Mouse (Mus musculus): Measurements from ENCODE around the gene Mllt6.

DNA sequence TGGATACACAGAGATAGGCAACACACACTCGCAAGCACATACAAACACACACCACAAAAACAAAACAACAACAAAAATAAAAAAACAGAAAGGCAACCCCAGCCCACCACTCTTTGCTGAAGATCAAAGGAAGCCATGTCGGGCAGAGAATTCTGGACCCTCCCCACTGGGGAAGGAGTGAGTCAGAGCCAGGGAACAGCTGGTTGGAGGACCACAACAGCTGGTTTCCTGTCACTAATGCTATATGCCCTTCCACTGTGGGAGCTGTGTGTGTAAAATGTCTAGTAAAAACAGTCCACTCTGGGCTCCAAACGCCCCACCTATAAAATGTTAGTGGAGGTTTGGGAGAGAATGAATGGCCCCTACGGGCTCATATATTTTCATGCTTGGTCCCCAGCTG, 58.1 kb downstream of the Mllt6 start:
- TF ChIP-seq TCF12 (IDR thresholded peaks at IDR 0.05; ENCODE audit: low read depth, low read length), result no peak
- no peak for TF ChIP-seq CTCF (conservative IDR thresholded peaks at IDR 0.05 in 1 of 2, IDR thresholded peaks at IDR 0.05 in 1 of 2; ENCODE audit: low read depth in 2 of 2, low read length in 2 of 2)
- TF ChIP-seq GABPA (IDR thresholded peaks at IDR 0.05; ENCODE audit: insufficient replicate concordance, low read depth, low read length), result no peak
- TF ChIP-seq ZC3H11A (IDR thresholded peaks at IDR 0.05; ENCODE audit: low read depth, low read length), result no peak
- TF ChIP-seq EP300 (IDR thresholded peaks at IDR 0.05; ENCODE audit: low read length), result no peak
- TF ChIP-seq ELF1 (IDR thresholded peaks at IDR 0.05; ENCODE audit: low read depth, low read length), result no peak
- no peak for TF ChIP-seq POLR2A (IDR thresholded peaks at IDR 0.05; ENCODE audit: low read depth, low read length)
- TF ChIP-seq SIN3A (IDR thresholded peaks at IDR 0.05; ENCODE audit: low read length), result no peak
